Mouse (Mus musculus) myocyte (in vitro differentiated cells): ENCODE measurements around the gene Epb41l1. TPM values are rescaled to one million over a fixed set of nuclear protein-coding genes. Genes with fewer than 3 reads are reported as not detected.

Source experiments
- H3K27me3 ChIP-seq: one replicate; pipeline ENCODE4 v1.6.1; 2011; ENCODE audit not compliant: control insufficient read depth, insufficient read depth, insufficient read length
- H3K36me3 ChIP-seq: one replicate; pipeline ENCODE4 v1.6.1; 2011; ENCODE audit not compliant: control insufficient read depth, insufficient read depth
- H3K4me2 ChIP-seq: one replicate; pipeline ENCODE4 v1.6.1; 2011; ENCODE audit warnings: low read depth, control low read depth
- H3K4me3 ChIP-seq: one replicate; pipeline ENCODE4 v1.5.1; 2011; ENCODE audit warnings: mild to moderate bottlenecking, control low read depth, moderate library complexity
- H3K79me2 ChIP-seq: one replicate; pipeline ENCODE4 v1.6.1; 2011; ENCODE audit not compliant: control insufficient read depth, insufficient read depth
- H3ac ChIP-seq: one replicate; pipeline ENCODE4 v1.6.1; 2011; ENCODE audit not compliant: control insufficient read depth, insufficient read length
- CEBPB ChIP-seq: IDR thresholded peaks from 2 replicates; pipeline ENCODE4 v1.6.1; 2011; ENCODE audit warnings: mild to moderate bottlenecking, moderate library complexity; ENCODE audit not compliant: poor library complexity, insufficient read depth, severe bottlenecking
- E2F4 ChIP-seq: IDR thresholded peaks from one replicate; pipeline ENCODE4 v1.6.1; 2011; ENCODE audit warnings: mild to moderate bottlenecking, control low read depth, moderate library complexity; ENCODE audit not compliant: insufficient read depth
- MAX ChIP-seq: IDR thresholded peaks from one replicate; pipeline ENCODE4 v1.6.1; 2011; ENCODE audit warnings: low read depth, mild to moderate bottlenecking, control low read depth
- MYOD1 ChIP-seq, 3 experiments: IDR thresholded peaks; one replicate each; pipeline ENCODE4 v1.6.1; 2011; ENCODE audit warnings: control low read depth in 2 of 3, low read depth in 2 of 3, mild to moderate bottlenecking in 2 of 3, moderate library complexity in 1 of 3; ENCODE audit not compliant: insufficient read length in 2 of 3, control insufficient read depth in 1 of 3
- MYOG ChIP-seq, 3 experiments: IDR thresholded peaks; one replicate each; pipeline ENCODE4 v1.6.1; 2011; ENCODE audit warnings: control low read depth in 2 of 3, low read depth in 2 of 3, mild to moderate bottlenecking in 2 of 3; ENCODE audit not compliant: insufficient read length in 2 of 3, control insufficient read depth in 1 of 3, insufficient read depth in 1 of 3
- POLR2A ChIP-seq: IDR thresholded peaks from one replicate; pipeline ENCODE4 v1.6.1; 2011; ENCODE audit warnings: low read depth, mild to moderate bottlenecking, control low read depth, moderate library complexity; ENCODE audit not compliant: insufficient read length
- POLR2AphosphoS2 ChIP-seq: IDR thresholded peaks from one replicate; pipeline ENCODE4 v1.6.1; 2011; ENCODE audit warnings: low read depth, control low read depth; ENCODE audit not compliant: insufficient read length
- REST ChIP-seq: IDR thresholded peaks from one replicate; pipeline ENCODE4 v1.6.1; 2011; ENCODE audit warnings: mild to moderate bottlenecking, control low read depth, moderate library complexity; ENCODE audit not compliant: insufficient read depth, insufficient read length
- SRF ChIP-seq: IDR thresholded peaks from one replicate; pipeline ENCODE4 v1.6.1; 2011; ENCODE audit warnings: low read depth; ENCODE audit not compliant: control insufficient read depth, insufficient read length
- TCF12 ChIP-seq: IDR thresholded peaks from one replicate; pipeline ENCODE4 v1.6.1; 2011; ENCODE audit warnings: mild to moderate bottlenecking, control low read depth; ENCODE audit not compliant: poor library complexity, insufficient read depth, severe bottlenecking
- TCF3 ChIP-seq: IDR thresholded peaks from one replicate; pipeline ENCODE4 v1.6.1; 2011; ENCODE audit warnings: low read depth, control low read depth; ENCODE audit not compliant: insufficient read length
- USF1 ChIP-seq: IDR thresholded peaks from one replicate; pipeline ENCODE4 v1.6.1; 2011; ENCODE audit warnings: low read depth, mild to moderate bottlenecking, control low read depth, moderate library complexity
- polyA plus RNA-seq: library from polyadenylated mRNA; unstranded; fragments of >200 nt; fragmentation: generic; extraction: Trizol; gene quantifications from one replicate; pipeline ENCODE4 v1.2.1, GENCODE M21; 2012; ENCODE audit warnings: missing spikeins

The Epb41l1 gene
- polyA plus RNA-seq, 1 experiment = 16.9 TPM

DNA sequence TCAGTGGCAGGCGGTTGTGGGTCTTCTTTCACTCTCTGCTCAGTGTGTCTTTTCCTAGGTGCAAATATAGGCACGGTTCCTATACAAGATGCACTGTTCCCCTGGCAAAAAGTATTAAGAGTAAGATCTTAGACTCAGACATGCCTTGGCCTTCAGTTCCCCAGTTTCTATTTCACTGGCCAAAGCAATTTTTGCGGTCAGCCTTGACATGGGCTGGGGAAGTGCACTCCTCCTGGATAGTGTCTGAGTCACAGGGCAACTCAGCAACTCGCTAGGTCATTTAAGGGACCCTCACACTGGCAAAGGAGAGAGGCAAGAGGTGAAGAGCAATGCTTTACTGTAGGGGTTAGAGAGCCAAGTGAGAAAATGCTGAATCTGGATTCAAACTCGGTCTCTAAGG is 5.0 kb upstream of the Epb41l1 start:
- Histone ChIP-seq H3K4me2 (peak overlapping the region; percentile 58), H3K36me3 (no peaks in the 10 kb centered on the region), H3ac (no peak overlapping the region), H3K79me2 (no peaks in the 10 kb centered on the region), H3K4me3 (no peak overlapping the region), H3K27me3 (no peaks in the 10 kb centered on the region)
- TF ChIP-seq E2F4 = no peak

DNA sequence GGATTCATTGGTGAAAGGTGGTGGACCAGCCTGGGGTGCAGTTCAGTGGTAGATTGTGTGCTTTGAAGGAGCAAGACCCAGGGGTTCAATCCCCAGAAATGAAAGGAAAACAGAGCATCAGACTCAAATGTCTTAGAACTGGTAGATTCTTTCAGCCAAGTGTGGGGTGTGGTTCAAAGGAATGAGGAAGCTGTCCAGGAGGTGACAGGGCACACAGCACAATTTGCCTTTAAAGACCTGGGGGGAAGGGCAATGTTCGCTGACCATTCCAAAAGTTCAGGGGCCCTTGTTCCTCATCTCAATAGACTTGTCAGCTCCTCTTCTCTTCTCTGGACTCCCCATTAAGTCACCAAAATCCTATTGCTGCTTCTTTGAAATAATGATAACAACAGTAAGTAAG is 3.5 kb upstream of the Epb41l1 start:
- H3ac ChIP-seq = no peak overlapping the region
- no peaks in the 10 kb centered on the region for H3K27me3 ChIP-seq
- peak overlapping the region; percentile 36 for H3K4me2 ChIP-seq
- H3K36me3 ChIP-seq = no peaks in the 10 kb centered on the region
- no peak for TF ChIP-seq TCF3
- H3K4me3 ChIP-seq = no peak overlapping the region
- no peaks in the 10 kb centered on the region for H3K79me2 ChIP-seq

DNA sequence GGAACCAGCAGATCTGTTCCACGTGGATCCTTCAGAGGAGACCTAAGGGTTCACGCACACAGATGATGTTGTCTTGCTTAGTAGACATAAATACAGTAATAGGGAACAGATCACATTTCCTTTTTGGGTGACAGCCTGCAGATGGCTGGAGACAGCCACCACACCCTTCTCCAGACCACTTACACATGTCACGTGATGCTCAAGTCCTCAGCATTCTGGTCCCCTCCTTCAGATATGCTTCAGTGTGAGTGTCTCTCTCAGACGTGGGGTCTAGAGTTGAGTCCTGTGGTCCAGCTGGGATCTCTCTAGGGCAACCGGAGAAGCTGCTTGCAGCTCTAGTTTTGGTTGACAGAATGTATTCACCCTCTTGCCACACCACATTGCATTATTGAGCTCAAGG is 2.2 kb upstream of the Epb41l1 start:
- Histone ChIP-seq H3ac (no peak overlapping the region), H3K4me3 (no peak overlapping the region), H3K4me2 (no peak overlapping the region), H3K36me3 (no peaks in the 10 kb centered on the region), H3K27me3 (no peaks in the 10 kb centered on the region), H3K79me2 (no peaks in the 10 kb centered on the region)
- TF ChIP-seq CEBPB (no peak), USF1 (peak; percentile 51)

DNA sequence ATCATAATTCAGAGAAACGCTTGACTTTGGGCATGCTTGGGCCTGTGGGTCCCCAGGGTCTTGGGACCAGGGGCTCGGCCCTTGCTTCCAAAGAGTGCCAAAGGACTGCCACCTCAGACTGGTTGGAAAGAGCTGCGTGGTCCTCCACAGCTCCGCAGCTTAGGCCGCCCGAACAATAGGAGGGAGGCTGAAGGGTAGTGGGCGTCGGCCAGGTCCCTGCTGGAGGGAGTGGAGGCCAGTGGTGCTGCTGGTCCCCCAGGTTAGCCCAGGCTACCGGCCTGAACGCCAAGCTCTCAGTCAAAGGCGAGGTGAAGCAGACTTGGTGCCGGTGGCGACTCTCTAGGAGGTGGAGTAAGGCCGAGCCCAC is 399 bp upstream of the Epb41l1 start:
- Histone ChIP-seq H3K27me3 (no peaks in the 10 kb centered on the region), H3ac (peak overlapping the region; percentile 25), H3K36me3 (no peaks in the 10 kb centered on the region), H3K4me2 (peak overlapping the region; percentile 69), H3K4me3 (peak overlapping the region; percentile 34), H3K79me2 (no peaks in the 10 kb centered on the region)
- TF ChIP-seq E2F4 (no peak), TCF12 (no peak), POLR2AphosphoS2 (no peak), POLR2A (no peak), SRF (no peak), REST (no peak), MYOG (IDR thresholded peaks at IDR 0.05; ENCODE audit: control insufficient read depth in 1 of 3, insufficient read depth in 1 of 3, insufficient read length in 2 of 3, low read depth in 2 of 3) (no peak), MAX (no peak), TCF3 (no peak), CEBPB (no peak), USF1 (no peak), MYOD1 (IDR thresholded peaks at IDR 0.05; ENCODE audit: control insufficient read depth in 1 of 3, insufficient read length in 2 of 3, low read depth in 2 of 3) (no peak)

DNA sequence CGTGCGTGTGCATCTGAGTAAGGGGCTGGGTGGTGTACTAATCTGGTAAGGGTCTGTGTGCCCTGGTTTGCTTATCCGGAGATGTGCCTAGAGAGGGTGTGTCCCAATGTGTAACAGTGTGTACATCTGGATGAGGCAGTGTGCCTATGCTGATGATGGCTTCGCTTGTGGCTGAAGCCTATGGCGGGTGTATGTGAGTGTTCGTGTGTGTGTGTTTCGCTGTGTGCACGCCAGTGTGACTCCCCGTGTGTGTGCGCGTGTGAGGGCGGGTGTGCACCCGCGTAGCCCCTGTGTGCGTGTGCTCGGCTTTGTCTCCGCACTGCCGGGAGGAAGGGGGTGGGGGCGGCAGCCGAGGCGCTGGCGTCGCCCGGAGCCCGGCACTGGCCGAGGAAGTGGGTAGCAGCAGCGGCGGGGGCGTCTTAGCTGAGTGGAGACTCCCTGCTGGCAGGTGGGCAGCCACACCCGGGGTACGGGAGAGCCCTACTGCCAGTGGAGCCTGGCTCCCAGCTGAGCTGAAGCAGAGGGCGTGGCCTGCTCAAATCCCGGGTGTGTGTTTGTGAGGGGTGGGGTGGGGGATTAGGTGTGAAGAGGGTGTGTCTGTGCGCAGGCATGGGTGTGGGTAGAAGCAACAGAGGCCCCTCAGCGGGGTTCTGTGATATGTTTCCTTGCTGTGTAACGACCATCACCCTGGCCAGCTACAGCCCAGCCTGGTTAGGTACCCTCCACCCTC is 837 bp downstream of the Epb41l1 start:
- Histone ChIP-seq H3K79me2 (no peaks in the 10 kb centered on the region), H3K4me2 (peak overlapping the region; percentile 86), H3K36me3 (no peaks in the 10 kb centered on the region), H3ac (peak overlapping the region; percentile 25), H3K4me3 (peak overlapping the region; percentile 34), H3K27me3 (no peaks in the 10 kb centered on the region)
- peak in 1 of 3 experiments; percentile 26 for TF ChIP-seq MYOG (IDR thresholded peaks at IDR 0.05; ENCODE audit: control insufficient read depth in 1 of 3, insufficient read depth in 1 of 3, insufficient read length in 2 of 3, low read depth in 2 of 3)
- no peak for TF ChIP-seq POLR2A
- TF ChIP-seq MAX = no peak
- no peak for TF ChIP-seq USF1
- no peak for TF ChIP-seq REST
- peak in 1 of 3 experiments; percentile 31 for TF ChIP-seq MYOD1 (IDR thresholded peaks at IDR 0.05; ENCODE audit: control insufficient read depth in 1 of 3, insufficient read length in 2 of 3, low read depth in 2 of 3)
- TF ChIP-seq TCF12 = no peak
- no peak for TF ChIP-seq POLR2AphosphoS2
- no peak for TF ChIP-seq CEBPB
- no peak for TF ChIP-seq E2F4
- TF ChIP-seq TCF3 = no peak
- no peak for TF ChIP-seq SRF

DNA sequence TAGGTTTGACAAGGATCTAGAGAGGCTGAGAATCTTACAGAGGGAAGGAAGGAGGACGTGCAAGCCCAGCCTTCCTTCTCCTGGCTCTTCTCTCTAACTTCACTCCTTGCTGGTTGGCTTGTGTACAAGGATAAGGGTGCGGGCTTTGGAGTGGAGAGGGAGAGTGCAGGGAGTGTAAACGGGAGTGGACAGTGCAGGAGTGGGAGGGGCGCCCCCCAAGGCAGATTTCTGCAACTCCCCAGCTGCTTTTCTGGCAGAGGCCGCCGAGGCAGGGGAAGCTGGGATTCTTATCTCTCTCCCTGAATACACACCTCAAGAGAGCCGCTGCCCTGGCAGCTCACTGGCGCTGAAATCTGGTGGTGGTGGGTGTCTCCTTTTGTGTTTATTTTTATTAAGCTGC is 1.9 kb downstream of the Epb41l1 start:
- Histone ChIP-seq H3K27me3 (no peaks in the 10 kb centered on the region), H3K36me3 (no peaks in the 10 kb centered on the region), H3K79me2 (no peaks in the 10 kb centered on the region), H3ac (no peak overlapping the region), H3K4me2 (peak overlapping the region; percentile 86), H3K4me3 (no peak overlapping the region)
- TF ChIP-seq POLR2AphosphoS2 (no peak), E2F4 (no peak), USF1 (no peak), TCF3 (no peak)
